Comparison of ENCODE assay signal across 8 mouse cellular contexts in genomic region chr9:31542909-31543690, GRCm38 (mm10).
DNase-seq lines count a peak whose midpoint lies in the region; ATAC-seq and TF ChIP-seq lines count a peak whose summit lies in the region.

No protein-coding gene starts in this region.

- ATAC-seq in limb, embryonic 13.5 days (ENCODE audit: low FRiP score, low read depth), result peak; percentile 85
- peak; percentile 78 for ATAC-seq in midbrain, postnatal 0 days (ENCODE audit: low FRiP score)

- no peaks in the 10 kb centered on the region for H3K36me3 ChIP-seq in limb, embryonic 13.5 days
- H3K36me3 ChIP-seq in midbrain, postnatal 0 days (ENCODE audit: insufficient read depth, low read length), result no peaks in the 10 kb centered on the region
- H3K36me3 ChIP-seq in splenic B cell, adult 2 months (ENCODE audit: control insufficient read depth, insufficient read depth, low read length, poor library complexity, severe bottlenecking), result no peaks in the 10 kb centered on the region

- H3K4me3 ChIP-seq in limb, embryonic 13.5 days, result no peak overlapping the region
- no peak overlapping the region for H3K4me3 ChIP-seq in midbrain, postnatal 0 days (ENCODE audit: low read depth, low read length)

- 11% methylated on average over 13 of the region's 13 CpGs for WGBS in limb, embryonic 13.5 days
- WGBS in midbrain, postnatal 0 days, result 12% methylated on average over 13 of the region's 13 CpGs

- H3K27ac ChIP-seq in limb, embryonic 13.5 days, result no peak overlapping the region
- no peak overlapping the region for H3K27ac ChIP-seq in midbrain, postnatal 0 days (ENCODE audit: low read depth, low read length)

- no peaks in the 10 kb centered on the region; the same call in 1 of the 2 replicates for H3K4me1 ChIP-seq in limb, embryonic 13.5 days
- H3K4me1 ChIP-seq in midbrain, postnatal 0 days (ENCODE audit: insufficient read depth, low read length), result no peaks in the 10 kb centered on the region

- H3K9ac ChIP-seq in limb, embryonic 13.5 days, result no peak overlapping the region
- H3K9ac ChIP-seq in midbrain, postnatal 0 days (replicated peaks; ENCODE audit: low read length, poor library complexity, severe bottlenecking), result no peak overlapping the region

- no peak overlapping the region for H3K4me2 ChIP-seq in limb, embryonic 13.5 days (replicated peaks)
- H3K4me2 ChIP-seq in midbrain, postnatal 0 days (ENCODE audit: low read depth, low read length, poor library complexity, severe bottlenecking), result no peak overlapping the region; the same call in 1 of the 2 replicates

- intact Hi-C loops in gastrocnemius, postnatal 36 days (cut with DNase I), result no loop called here

- H3K27me3 ChIP-seq in limb, embryonic 13.5 days, result 0 out of 2 replicates have a peak, but pooled peaks cover 3% of the 10 kb centered on the region
- H3K27me3 ChIP-seq in midbrain, postnatal 0 days (ENCODE audit: insufficient read depth, low read length), result no peaks in the 10 kb centered on the region
- no peaks in the 10 kb centered on the region for H3K27me3 ChIP-seq in splenic B cell, adult 2 months (ENCODE audit: control insufficient read depth, insufficient read depth, low read length, poor library complexity, severe bottlenecking)

- no peaks in the 10 kb centered on the region for H3K9me3 ChIP-seq in limb, embryonic 13.5 days
- H3K9me3 ChIP-seq in midbrain, postnatal 0 days (ENCODE audit: low read length), result no peaks in the 10 kb centered on the region

- peak; percentile 34 for DNase-seq in 3134 (ENCODE audit: extremely low read depth, insufficient read length, low spot score)
- DNase-seq in adrenal gland, adult 2 months, result peak; percentile 79
- DNase-seq in embryo, embryonic 10.5 days (ENCODE audit: low spot score), result peak; percentile 91
- peak; percentile 38 to 65 for DNase-seq in gastrocnemius, postnatal 36 days
- peak; percentile 85 for DNase-seq in kidney, adult 9 months
- DNase-seq in midbrain, postnatal 0 days (ENCODE audit: low spot score), result peak; percentile 91
- peak; percentile 70 for DNase-seq in splenic B cell, adult 2 months (ENCODE audit: low read depth, low spot score)

- peak; percentile 98 for TF ChIP-seq CTCF in midbrain, postnatal 0 days (IDR thresholded peaks at IDR 0.05)

Comparison
In these comparisons a context has a peak if more than half of its experiments do, and no peak if none do; other contexts are left out.
1. DNase-seq: peak in every context shown above with its lines; median percentile 91 in embryo, embryonic 10.5 days; 91 in midbrain, postnatal 0 days; 85 in kidney, adult 9 months; 79 in adrenal gland, adult 2 months; 70 in splenic B cell, adult 2 months; 52 in gastrocnemius, postnatal 36 days; 34 in 3134.